Mouse (Mus musculus): Measurements from ENCODE around the gene Gabrr2.

- no peak for TF ChIP-seq CTCF (conservative IDR thresholded peaks at IDR 0.05; ENCODE audit: low read length)
- no peak for TF ChIP-seq POU5F1 (IDR thresholded peaks at IDR 0.05; ENCODE audit: borderline replicate concordance, low read length)
These were observed 36.4 kb downstream of the Gabrr2 start for GRCm38 (mm10) chr4:33099118-33099694.

Measured in E14TG2a.4 (cell line).